Mouse (Mus musculus): ENCODE measurements at regions not wholly inside any gene's neighbourhood (a gene's known extent, or its start where the extent isn't known, plus 50 kb on each side); places are given as distances from the start of the nearest gene placed in this dataset.

DNA sequence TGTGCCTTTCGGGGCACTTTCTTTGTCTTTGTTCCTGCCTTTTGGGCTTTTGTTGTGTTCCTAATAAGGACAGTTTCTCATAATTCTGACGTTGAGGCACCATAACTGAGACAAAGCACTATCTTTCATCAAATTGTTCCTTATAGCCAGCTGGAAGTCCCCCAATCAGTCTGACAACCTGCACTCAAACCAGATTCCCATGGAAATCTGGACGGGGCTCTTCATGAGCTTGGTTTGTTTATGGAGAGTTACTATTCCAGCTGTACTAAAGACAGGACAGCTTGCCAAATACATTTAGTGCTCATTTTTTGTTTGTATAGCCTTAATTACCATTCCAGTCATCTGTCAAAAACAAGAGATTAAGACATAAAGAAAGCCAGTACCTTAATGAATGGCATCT, 229.6 kb upstream of the Ttc29 start:
- TF ChIP-seq POLR2A (IDR thresholded peaks at IDR 0.05; ENCODE audit: low read depth, low read length) (no peak), CTCF (IDR thresholded peaks at IDR 0.05; ENCODE audit: extremely low read depth, insufficient read length, insufficient replicate concordance, low read depth, low read length) (no peak)

Data from small intestine, adult 2 months (tissue).